Mouse (Mus musculus): ENCODE data around the gene Mrps18c. TPM values are rescaled to one million over a fixed set of nuclear protein-coding genes. Genes with fewer than 3 reads are reported as not detected.

The Mrps18c gene
- polyA plus RNA-seq, 1 experiment from 2014 or later: 99.9 TPM

DNA sequence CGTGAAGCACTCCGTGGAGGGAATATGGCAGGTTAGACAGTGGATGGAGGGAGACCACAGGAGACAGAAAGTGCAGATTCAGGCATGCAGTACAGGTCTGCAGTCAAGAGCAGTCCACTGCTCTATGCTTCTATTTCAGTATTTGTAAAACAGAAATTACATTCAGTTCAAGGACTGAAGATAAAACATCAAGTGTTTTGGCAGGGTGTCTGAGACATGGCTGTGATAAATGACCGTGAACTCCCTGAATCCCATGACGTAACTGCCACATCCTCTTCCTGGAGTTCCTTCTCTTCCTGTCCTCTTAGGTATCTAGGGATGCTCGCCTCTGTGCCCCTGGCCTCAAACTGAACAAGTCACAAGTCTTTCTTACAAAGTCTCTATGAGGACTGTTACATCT, 21.5 kb upstream of the Mrps18c start:
- no peak for TF ChIP-seq CTCF (IDR thresholded peaks at IDR 0.05)
- no peaks in the 10 kb centered on the region for H3K27me3 ChIP-seq
- POLR2A ChIA-PET: no interaction called here
- in situ Hi-C loops (cut with MboI; ENCODE audit: low pct_unique_long_range_greater_than_20kb): no loop called here
- no peak for DNase-seq (ENCODE audit: low read depth, low spot score)
- no peak for ATAC-seq
- CTCF ChIA-PET: interaction anchor here (0.7 kb wide), 1 partner anchor 12 kb away, joined by 3 read pairs; no protein-coding TSS in a partner anchor

DNA sequence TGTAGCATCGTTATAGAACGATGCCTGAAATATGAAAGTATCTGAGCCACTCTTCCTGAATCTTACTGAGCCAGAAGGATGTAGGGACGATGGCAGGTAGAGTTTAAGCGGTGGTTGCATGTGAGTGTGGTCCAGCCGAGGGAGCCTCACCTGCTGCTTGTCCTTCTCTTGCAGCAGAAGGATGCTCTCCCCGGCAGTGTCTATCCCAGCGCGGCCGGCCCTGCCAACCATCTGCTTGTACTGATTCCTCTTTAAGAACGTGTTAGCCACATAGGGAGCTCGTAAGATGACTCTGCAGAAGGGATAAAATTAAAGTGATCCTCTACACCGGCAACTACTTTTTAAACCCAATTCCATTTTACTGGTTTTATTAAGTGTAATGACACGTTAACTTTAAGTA, 19.4 kb upstream of the Mrps18c start:
- no peak for TF ChIP-seq CTCF (IDR thresholded peaks at IDR 0.05)
- no peak for DNase-seq (ENCODE audit: low read depth, low spot score)
- H3K27me3 ChIP-seq: no peaks in the 10 kb centered on the region
- in situ Hi-C loops (cut with MboI; ENCODE audit: low pct_unique_long_range_greater_than_20kb): no loop called here
- ChIA-PET POLR2A (no interaction called here), CTCF (interaction anchor here (1.6 kb wide), 1 partner anchor 13 kb away, joined by 3 read pairs; no protein-coding TSS in a partner anchor)
- ATAC-seq: no peak

- CTCF ChIA-PET: no interaction called here
- DNase-seq (ENCODE audit: low read depth, low spot score) (no peak), ATAC-seq (no peak)
- H3K27me3 ChIP-seq: no peaks in the 10 kb centered on the region
- POLR2A ChIA-PET: no interaction called here
- in situ Hi-C loops (cut with MboI; ENCODE audit: low pct_unique_long_range_greater_than_20kb): no loop called here
- TF ChIP-seq CTCF (IDR thresholded peaks at IDR 0.05): no peak
These were observed 10.9 kb upstream of the Mrps18c start for GRCm38 (mm10) chr5:100787527-100787926.

DNA sequence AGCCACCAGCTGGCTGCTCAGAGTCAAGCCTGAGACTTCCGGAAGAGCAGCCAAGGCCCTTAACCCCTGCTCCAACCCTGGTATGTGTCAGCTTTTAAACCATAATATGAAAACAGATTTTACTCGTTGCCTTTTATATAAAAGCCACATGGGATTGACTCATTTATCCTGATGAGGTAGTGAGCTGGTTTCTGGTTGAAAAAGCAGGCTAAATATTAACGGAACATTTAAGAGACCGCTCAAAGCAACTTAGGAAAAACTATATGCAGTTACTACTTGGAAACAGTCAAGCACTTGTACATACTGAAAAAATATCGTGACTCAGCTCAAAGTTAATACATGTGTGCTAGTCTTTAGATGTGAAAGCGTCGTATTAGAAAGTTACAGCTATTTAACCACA, 6.2 kb upstream of the Mrps18c start:
- peak; percentile 86 for DNase-seq (ENCODE audit: low read depth, low spot score)
- no peak for TF ChIP-seq CTCF (IDR thresholded peaks at IDR 0.05)

DNA sequence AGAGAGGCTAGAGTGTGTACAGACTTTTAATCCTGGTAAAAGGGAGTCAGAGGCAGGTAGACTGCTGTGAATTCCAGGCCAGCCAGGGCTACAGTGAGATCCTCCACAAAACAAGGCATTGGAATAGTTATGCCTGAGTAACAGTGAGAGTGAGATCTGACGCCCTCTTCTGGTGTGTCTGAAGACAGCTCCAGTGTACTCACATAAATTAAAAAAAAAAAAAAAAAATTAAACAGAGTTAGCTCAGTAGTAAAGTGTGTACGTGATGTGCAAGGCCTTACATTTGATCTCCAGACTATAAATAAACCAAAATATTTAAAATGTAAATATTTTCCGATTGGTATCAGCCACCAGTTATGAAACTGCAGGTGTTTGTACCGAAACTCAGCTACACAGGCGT, 4.3 kb upstream of the Mrps18c start:
- H3K27me3 ChIP-seq: no peaks in the 10 kb centered on the region
- DNase-seq (ENCODE audit: low read depth, low spot score) (no peak), ATAC-seq (no peak)
- ChIA-PET CTCF (interaction anchor here (1.3 kb wide), 2 partner anchors 11 to 118 kb away, joined by 3 read pairs; no protein-coding TSS in a partner anchor), POLR2A (no interaction called here)
- TF ChIP-seq CTCF (IDR thresholded peaks at IDR 0.05): peak; percentile 39
- in situ Hi-C loops (cut with MboI; ENCODE audit: low pct_unique_long_range_greater_than_20kb): loop anchor here (5.0 kb wide), 1 partner anchor 247 kb away; no protein-coding TSS in a partner anchor

More for the DNA sequence above, 6.2 kb upstream of the Mrps18c start:
- ChIA-PET POLR2A (no interaction called here), CTCF (interaction anchor here (1.0 to 3.1 kb wide), 11 partner anchors 8 to 124 kb away, joined by 3 to 11 read pairs (median 3); partner anchors contain the start of gene Coq2)
- no peaks in the 10 kb centered on the region for H3K27me3 ChIP-seq
- in situ Hi-C loops (cut with MboI; ENCODE audit: low pct_unique_long_range_greater_than_20kb): loop anchor here (5.0 kb wide), 1 partner anchor 245 kb away; no protein-coding TSS in a partner anchor
- ATAC-seq: peak; percentile 82

GRCm38 (mm10) chr5:100818341-100818740, 19.9 kb downstream of the Mrps18c start:
- H3K27me3 ChIP-seq: no peaks in the 10 kb centered on the region
- DNase-seq (ENCODE audit: low read depth, low spot score) (no peak), ATAC-seq (no peak)
- ChIA-PET CTCF (interaction anchor here (1.0 to 2.1 kb wide), 4 partner anchors 94 to 272 kb away, joined by 3 to 9 read pairs (median 5); partner anchors contain the start of gene Coq2), POLR2A (interaction anchor here (1.0 kb wide), 1 partner anchor 27 kb away, joined by 3 read pairs; the partner anchor contains the start of gene Gpat3)
- in situ Hi-C loops (cut with MboI; ENCODE audit: low pct_unique_long_range_greater_than_20kb): loop anchor here (5.0 kb wide), 1 partner anchor 141 kb away; the partner anchor contains the start of gene Coq2
- no peak for TF ChIP-seq CTCF (IDR thresholded peaks at IDR 0.05)

DNA sequence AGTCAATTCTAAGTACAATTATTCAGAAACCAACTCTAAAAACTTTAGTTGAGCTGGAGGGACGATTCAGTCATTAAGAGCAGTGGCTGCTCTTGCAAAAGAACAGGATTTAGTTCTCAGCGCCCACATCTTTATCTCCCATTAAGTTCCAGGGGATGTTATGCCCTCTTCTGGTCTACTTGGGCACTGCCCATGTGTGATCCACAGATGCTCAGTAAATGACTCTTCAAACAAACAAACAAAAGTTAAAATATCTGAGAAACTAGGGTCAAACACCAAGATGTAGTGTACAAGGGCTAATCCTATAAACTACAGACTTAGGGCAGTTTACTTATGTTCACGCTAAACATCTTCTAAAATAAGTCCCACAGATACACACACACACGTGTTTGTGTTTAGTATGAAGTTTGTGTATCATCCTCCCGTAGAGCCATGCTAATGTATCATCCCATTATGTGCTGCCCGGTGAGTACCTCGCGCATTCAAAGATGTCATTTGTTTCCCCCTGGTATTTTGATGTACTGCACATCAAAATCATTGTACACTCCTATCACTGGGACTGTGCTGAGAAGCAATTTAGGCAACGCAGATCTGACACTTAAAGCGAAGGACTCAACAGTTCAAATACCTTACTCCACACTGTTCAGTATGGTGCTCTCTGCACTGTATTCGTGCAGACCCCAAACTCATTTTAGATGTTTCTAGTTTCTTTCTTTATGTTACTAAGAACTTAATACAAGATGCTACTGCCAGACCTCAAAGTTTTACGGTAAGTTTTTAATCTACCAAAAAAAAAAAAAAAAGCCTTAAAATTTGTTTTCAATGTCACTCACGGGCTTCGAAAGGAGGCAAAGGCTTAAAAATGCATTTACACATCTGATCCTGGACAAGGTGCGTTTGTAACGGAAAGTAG, 21.4 kb downstream of the Mrps18c start:
- POLR2A ChIA-PET: no interaction called here
- no peak for DNase-seq (ENCODE audit: low read depth, low spot score)

GRCm38 (mm10) chr5:100820483-100821184, 22.2 kb downstream of the Mrps18c start, which contains the start of gene Abraxas1:
Gene Abraxas1 (minus strand): TSS chr5:100820965.
- ChIA-PET CTCF (interaction anchor here (1.0 to 1.6 kb wide), 4 partner anchors 24 to 146 kb away, joined by 3 to 5 read pairs (median 4); partner anchors contain the start of gene Coq2), POLR2A (interaction anchor here (1.0 kb wide), 1 partner anchor 26 kb away, joined by 4 read pairs; no protein-coding TSS in a partner anchor)
- DNase-seq (ENCODE audit: low read depth, low spot score) (no peak), ATAC-seq (peak; percentile 91)
- TF ChIP-seq CTCF (IDR thresholded peaks at IDR 0.05): no peak
- H3K27me3 ChIP-seq: no peaks in the 10 kb centered on the region
- in situ Hi-C loops (cut with MboI; ENCODE audit: low pct_unique_long_range_greater_than_20kb): loop anchor here (5.0 to 10.0 kb wide), 2 partner anchors 92 to 844 kb away; partner anchors contain the start of gene Nkx6-1

More for the DNA sequence above, 21.4 kb downstream of the Mrps18c start:
- TF ChIP-seq CTCF (IDR thresholded peaks at IDR 0.05): peak; percentile 68
- no peak for ATAC-seq
- in situ Hi-C loops (cut with MboI; ENCODE audit: low pct_unique_long_range_greater_than_20kb): loop anchor here (5.0 to 10.0 kb wide), 3 partner anchors 92 to 845 kb away; partner anchors contain the start of genes Coq2 and Nkx6-1
- no peaks in the 10 kb centered on the region for H3K27me3 ChIP-seq
- CTCF ChIA-PET: interaction anchor here (1.5 to 2.1 kb wide), 2 partner anchors 145 kb away, joined by 4 to 9 read pairs; partner anchors contain the start of gene Coq2

- in situ Hi-C loops (cut with MboI; ENCODE audit: low pct_unique_long_range_greater_than_20kb): loop anchor here (5.0 to 10.0 kb wide), 2 partner anchors 91 to 843 kb away; partner anchors contain the start of gene Nkx6-1
- TF ChIP-seq CTCF (IDR thresholded peaks at IDR 0.05): peak; percentile 36
- POLR2A ChIA-PET: interaction anchor here (1.0 kb wide), 1 partner anchor 25 kb away, joined by 4 read pairs; no protein-coding TSS in a partner anchor
- DNase-seq (ENCODE audit: low read depth, low spot score) (no peak), ATAC-seq (no peak)
- no peaks in the 10 kb centered on the region for H3K27me3 ChIP-seq
- CTCF ChIA-PET: interaction anchor here (0.7 to 1.6 kb wide), 6 partner anchors 23 to 147 kb away, joined by 3 to 5 read pairs (median 3); partner anchors contain the start of gene Coq2
These were observed 22.9 kb downstream of the Mrps18c start for GRCm38 (mm10) chr5:100821375-100821774.

Measured in Patski (cell line).